Mouse (Mus musculus): ENCODE measurements at regions not wholly inside any gene's neighbourhood (a gene's known extent, or its start where the extent isn't known, plus 50 kb on each side); places are given as distances from the start of the nearest gene placed in this dataset.

DNA sequence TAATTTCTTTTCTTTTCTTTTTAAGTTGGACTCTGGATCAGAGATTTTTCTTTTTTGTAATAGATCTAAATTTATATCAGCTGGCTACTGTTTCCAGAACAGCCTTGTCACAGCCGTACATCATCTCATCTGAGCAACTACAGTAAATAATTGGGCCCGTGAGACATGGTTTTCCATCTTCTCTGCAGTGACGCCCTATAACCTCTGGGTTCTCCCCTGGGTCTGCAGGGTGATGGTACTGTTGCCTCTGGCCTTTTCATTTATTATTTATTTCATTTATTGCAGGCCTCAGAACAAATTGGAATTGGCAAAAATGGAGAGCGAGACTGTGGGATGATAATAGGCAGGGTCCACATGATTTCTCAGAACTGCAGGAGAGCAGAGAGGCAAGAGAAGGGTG, 406.3 kb upstream of the Fam92a start:
- no peak for ATAC-seq (replicated peaks; ENCODE audit: insufficient number of reproducible peaks, low FRiP score, low TSS enrichment)
- Histone ChIP-seq H3K9me3 (replicated peaks; ENCODE audit: control insufficient read depth, low read length) (no peaks in the 10 kb centered on the region), H3K27me3 (ENCODE audit: control insufficient read depth, insufficient read depth, low read length) (no peaks in the 10 kb centered on the region), H3K9ac (ENCODE audit: low read depth, low read length) (no peak overlapping the region), H3K4me3 (ENCODE audit: low read depth, low read length) (no peak overlapping the region), H3K4me1 (ENCODE audit: control insufficient read depth, insufficient read depth, low read length) (no peaks in the 10 kb centered on the region), H3K36me3 (ENCODE audit: control insufficient read depth, insufficient read depth, low read length) (no peaks in the 10 kb centered on the region), H3K4me2 (no peak overlapping the region), H3K27ac (ENCODE audit: low read depth, low read length) (no peak overlapping the region)
- WGBS (ENCODE audit: insufficient replicate concordance) = 80% methylated on average over 4 of the region's 4 CpGs

DNA sequence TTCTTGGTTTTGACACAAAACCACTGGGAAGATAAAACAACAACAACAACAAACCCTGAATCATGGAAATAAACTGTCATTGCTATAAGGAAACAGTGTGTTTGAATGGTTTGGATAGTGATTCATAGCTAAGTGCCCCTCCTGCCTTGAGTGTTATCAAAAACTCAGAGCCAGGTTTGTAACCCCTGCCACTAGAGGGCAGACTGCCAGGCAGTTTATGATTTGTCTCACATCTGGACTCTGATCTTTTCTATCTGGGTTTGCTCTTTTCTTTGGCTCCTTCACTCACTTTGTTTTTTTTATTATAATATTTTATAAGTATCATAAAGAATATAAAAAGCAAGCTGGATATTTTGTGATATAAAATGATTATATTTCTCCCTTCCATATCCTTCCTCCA, 400.1 kb upstream of the Fam92a start:
- ATAC-seq (replicated peaks; ENCODE audit: insufficient number of reproducible peaks, low FRiP score, low TSS enrichment) = no peak
- Histone ChIP-seq H3K4me3 (ENCODE audit: low read depth, low read length) (no peak overlapping the region), H3K4me1 (ENCODE audit: control insufficient read depth, insufficient read depth, low read length) (no peaks in the 10 kb centered on the region), H3K9me3 (replicated peaks; ENCODE audit: control insufficient read depth, low read length) (no peaks in the 10 kb centered on the region), H3K9ac (ENCODE audit: low read depth, low read length) (no peak overlapping the region), H3K27ac (ENCODE audit: low read depth, low read length) (no peak overlapping the region), H3K36me3 (ENCODE audit: control insufficient read depth, insufficient read depth, low read length) (no peaks in the 10 kb centered on the region), H3K27me3 (ENCODE audit: control insufficient read depth, insufficient read depth, low read length) (no peaks in the 10 kb centered on the region), H3K4me2 (no peak overlapping the region)

DNA sequence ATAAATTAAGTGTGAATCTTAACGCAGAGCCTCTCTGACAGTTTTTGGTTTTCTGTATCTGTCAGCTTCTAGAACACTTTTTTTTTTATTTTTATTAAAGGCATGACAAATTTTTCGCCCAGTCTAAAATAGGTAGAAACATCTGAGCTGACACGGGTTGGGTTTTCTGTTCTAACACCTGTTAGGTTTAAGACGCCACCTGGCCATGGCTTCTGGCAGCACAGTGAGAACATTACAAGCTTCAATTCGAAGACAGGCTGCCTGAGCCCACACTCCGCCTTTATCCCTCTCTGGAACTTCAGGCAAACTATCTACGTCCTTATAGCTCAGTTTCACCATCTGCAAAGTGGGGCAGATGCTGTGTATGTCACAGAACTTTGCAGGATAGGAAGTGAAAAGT, 398.9 kb upstream of the Fam92a start:
- Histone ChIP-seq H3K36me3 (ENCODE audit: control insufficient read depth, insufficient read depth, low read length) (no peaks in the 10 kb centered on the region), H3K27me3 (ENCODE audit: control insufficient read depth, insufficient read depth, low read length) (no peaks in the 10 kb centered on the region), H3K9me3 (replicated peaks; ENCODE audit: control insufficient read depth, low read length) (no peaks in the 10 kb centered on the region), H3K4me3 (ENCODE audit: low read depth, low read length) (no peak overlapping the region), H3K9ac (ENCODE audit: low read depth, low read length) (no peak overlapping the region), H3K27ac (ENCODE audit: low read depth, low read length) (no peak overlapping the region), H3K4me2 (no peak overlapping the region), H3K4me1 (ENCODE audit: control insufficient read depth, insufficient read depth, low read length) (no peaks in the 10 kb centered on the region)
- 72% methylated on average over 7 of the region's 7 CpGs for WGBS (ENCODE audit: insufficient replicate concordance)
- no peak for ATAC-seq (replicated peaks; ENCODE audit: insufficient number of reproducible peaks, low FRiP score, low TSS enrichment)

DNA sequence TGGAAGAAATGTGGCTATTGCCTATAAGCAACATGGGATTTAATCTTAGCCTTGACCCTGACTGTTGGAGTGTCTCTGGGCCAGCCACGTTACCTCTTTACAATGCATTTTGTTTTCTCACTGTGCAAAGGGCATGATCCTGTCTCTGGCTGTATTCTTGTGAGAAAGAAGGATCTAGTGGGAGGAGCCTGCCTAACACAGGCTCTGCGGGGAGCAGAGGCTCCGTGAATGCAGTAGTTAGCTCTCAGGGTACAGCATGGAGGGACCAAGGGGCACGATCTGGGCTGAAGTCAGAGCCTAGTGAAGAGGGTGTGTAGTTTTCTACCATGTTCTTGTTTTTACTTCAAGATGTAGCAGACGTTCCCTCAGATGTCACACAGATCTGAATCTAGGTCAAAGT, 395.8 kb upstream of the Fam92a start:
- H3K9ac ChIP-seq (ENCODE audit: low read depth, low read length) = no peak overlapping the region

DNA sequence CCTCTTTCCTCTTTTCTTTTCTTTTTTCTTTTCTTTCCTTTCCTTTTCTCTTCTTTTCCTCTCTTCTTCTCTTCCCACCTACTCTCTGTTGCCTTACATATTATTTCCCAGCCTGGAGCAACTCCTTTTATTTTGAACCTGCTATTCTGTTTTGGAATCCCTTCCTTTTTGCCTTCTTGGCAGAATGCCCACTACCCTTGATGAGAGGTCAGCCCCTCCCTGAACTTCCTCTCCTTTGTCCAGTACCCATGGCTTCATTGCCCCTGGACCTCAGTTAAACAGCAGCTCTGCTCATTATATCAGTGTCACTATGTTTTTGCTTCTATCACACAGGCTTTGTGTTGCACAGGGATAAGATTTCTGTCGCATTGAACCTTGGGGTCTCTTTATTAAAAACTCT, 391.2 kb upstream of the Fam92a start:
- no peak overlapping the region for H3K9ac ChIP-seq (ENCODE audit: low read depth, low read length)
- WGBS (ENCODE audit: insufficient replicate concordance) = 47% methylated on average over 1 of the region's 1 CpGs
- H3K4me3 ChIP-seq (ENCODE audit: low read depth, low read length) = no peak overlapping the region
- H3K27me3 ChIP-seq (ENCODE audit: control insufficient read depth, insufficient read depth, low read length) = no peaks in the 10 kb centered on the region
- no peaks in the 10 kb centered on the region for H3K36me3 ChIP-seq (ENCODE audit: control insufficient read depth, insufficient read depth, low read length)
- ATAC-seq (replicated peaks; ENCODE audit: insufficient number of reproducible peaks, low FRiP score, low TSS enrichment) = no peak
- no peaks in the 10 kb centered on the region for H3K9me3 ChIP-seq (replicated peaks; ENCODE audit: control insufficient read depth, low read length)
- H3K4me2 ChIP-seq = no peak overlapping the region
- H3K4me1 ChIP-seq (ENCODE audit: control insufficient read depth, insufficient read depth, low read length) = no peaks in the 10 kb centered on the region
- no peak overlapping the region for H3K27ac ChIP-seq (ENCODE audit: low read depth, low read length)

More for the DNA sequence above, 395.8 kb upstream of the Fam92a start:
- no peaks in the 10 kb centered on the region for H3K36me3 ChIP-seq (ENCODE audit: control insufficient read depth, insufficient read depth, low read length)
- no peaks in the 10 kb centered on the region for H3K4me1 ChIP-seq (ENCODE audit: control insufficient read depth, insufficient read depth, low read length)
- H3K4me3 ChIP-seq (ENCODE audit: low read depth, low read length) = no peak overlapping the region
- no peak overlapping the region for H3K27ac ChIP-seq (ENCODE audit: low read depth, low read length)
- H3K27me3 ChIP-seq (ENCODE audit: control insufficient read depth, insufficient read depth, low read length) = no peaks in the 10 kb centered on the region
- WGBS (ENCODE audit: insufficient replicate concordance) = 37% methylated on average over 5 of the region's 5 CpGs
- no peaks in the 10 kb centered on the region for H3K9me3 ChIP-seq (replicated peaks; ENCODE audit: control insufficient read depth, low read length)
- H3K4me2 ChIP-seq = no peak overlapping the region
- no peak for ATAC-seq (replicated peaks; ENCODE audit: insufficient number of reproducible peaks, low FRiP score, low TSS enrichment)

DNA sequence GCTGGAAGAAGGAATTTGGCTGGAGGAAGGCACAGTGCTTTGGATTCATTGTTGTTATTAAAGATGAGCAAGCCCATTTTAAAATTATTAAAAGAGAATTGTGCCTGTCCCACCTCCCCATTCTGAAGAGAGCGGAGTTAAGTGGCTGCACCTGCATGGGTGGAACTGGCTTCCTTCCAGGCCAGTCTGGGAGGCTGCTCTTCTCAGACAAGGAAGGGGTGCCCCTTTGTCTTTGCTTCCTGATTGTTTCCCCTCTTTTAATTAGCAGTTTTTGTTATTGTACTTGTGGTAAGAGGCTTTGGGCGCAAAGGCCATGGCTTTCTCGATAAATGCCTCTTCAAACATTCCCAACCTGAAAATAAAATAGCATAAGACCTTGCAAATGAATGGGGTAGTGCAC, 388.7 kb upstream of the Fam92a start:
- no peak overlapping the region for H3K9ac ChIP-seq (ENCODE audit: low read depth, low read length)
- ATAC-seq (replicated peaks; ENCODE audit: insufficient number of reproducible peaks, low FRiP score, low TSS enrichment) = no peak
- WGBS (ENCODE audit: insufficient replicate concordance) = 61% methylated on average over 3 of the region's 3 CpGs

DNA sequence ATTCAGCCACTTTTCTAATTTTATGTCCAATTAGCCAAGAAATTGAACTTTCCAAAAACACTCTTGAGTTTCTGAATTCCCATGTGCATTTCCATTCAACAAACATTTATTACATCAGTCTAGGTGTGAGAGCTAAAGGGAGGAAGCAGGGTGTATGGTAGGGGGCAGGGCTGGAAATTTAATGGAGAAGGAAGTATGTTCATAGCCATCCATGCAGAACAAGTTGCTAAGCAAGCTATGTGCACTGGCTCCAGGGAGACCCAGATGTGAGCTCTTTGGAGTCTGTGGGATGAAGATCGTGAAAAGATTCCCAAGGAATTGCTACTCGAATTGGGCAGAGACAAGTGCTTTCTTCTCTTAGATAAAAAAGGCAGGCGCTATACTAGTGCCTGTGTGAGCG, 388.2 kb upstream of the Fam92a start:
- no peaks in the 10 kb centered on the region for H3K36me3 ChIP-seq (ENCODE audit: control insufficient read depth, insufficient read depth, low read length)
- no peak overlapping the region for H3K9ac ChIP-seq (ENCODE audit: low read depth, low read length)
- H3K4me3 ChIP-seq (ENCODE audit: low read depth, low read length) = no peak overlapping the region
- WGBS (ENCODE audit: insufficient replicate concordance) = 74% methylated on average over 4 of the region's 4 CpGs
- no peak for ATAC-seq (replicated peaks; ENCODE audit: insufficient number of reproducible peaks, low FRiP score, low TSS enrichment)
- H3K9me3 ChIP-seq (replicated peaks; ENCODE audit: control insufficient read depth, low read length) = no peaks in the 10 kb centered on the region
- no peaks in the 10 kb centered on the region for H3K27me3 ChIP-seq (ENCODE audit: control insufficient read depth, insufficient read depth, low read length)
- H3K27ac ChIP-seq (ENCODE audit: low read depth, low read length) = no peak overlapping the region
- H3K4me2 ChIP-seq = no peak overlapping the region
- no peaks in the 10 kb centered on the region for H3K4me1 ChIP-seq (ENCODE audit: control insufficient read depth, insufficient read depth, low read length)

More for the DNA sequence above, 388.7 kb upstream of the Fam92a start:
- Histone ChIP-seq H3K4me2 (no peak overlapping the region), H3K27me3 (ENCODE audit: control insufficient read depth, insufficient read depth, low read length) (no peaks in the 10 kb centered on the region), H3K4me3 (ENCODE audit: low read depth, low read length) (no peak overlapping the region), H3K27ac (ENCODE audit: low read depth, low read length) (no peak overlapping the region), H3K4me1 (ENCODE audit: control insufficient read depth, insufficient read depth, low read length) (no peaks in the 10 kb centered on the region), H3K9me3 (replicated peaks; ENCODE audit: control insufficient read depth, low read length) (no peaks in the 10 kb centered on the region), H3K36me3 (ENCODE audit: control insufficient read depth, insufficient read depth, low read length) (no peaks in the 10 kb centered on the region)

DNA sequence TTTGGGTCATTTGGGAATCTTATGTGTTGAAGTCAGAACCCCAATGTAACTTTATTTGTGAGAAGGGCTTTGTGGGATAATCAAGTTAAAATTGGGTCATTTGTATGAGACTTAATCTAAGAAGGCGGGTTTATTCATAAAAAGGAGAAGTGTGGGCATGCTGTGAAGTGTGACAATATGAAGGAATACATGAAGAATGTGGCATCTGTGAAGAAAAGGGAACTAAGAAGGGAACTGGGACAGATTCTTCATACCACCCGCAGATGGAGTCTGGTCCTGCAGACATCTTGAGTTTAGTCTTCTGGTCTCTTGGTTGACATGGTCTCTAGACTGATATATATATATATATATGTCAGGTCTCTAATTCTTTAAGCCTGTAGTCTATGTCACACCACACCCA, 385.3 kb upstream of the Fam92a start:
- 70% methylated on average over 2 of the region's 2 CpGs for WGBS (ENCODE audit: insufficient replicate concordance)
- Histone ChIP-seq H3K27me3 (ENCODE audit: control insufficient read depth, insufficient read depth, low read length) (no peaks in the 10 kb centered on the region), H3K4me1 (ENCODE audit: control insufficient read depth, insufficient read depth, low read length) (no peaks in the 10 kb centered on the region), H3K27ac (ENCODE audit: low read depth, low read length) (no peak overlapping the region), H3K4me3 (ENCODE audit: low read depth, low read length) (no peak overlapping the region), H3K4me2 (no peak overlapping the region), H3K36me3 (ENCODE audit: control insufficient read depth, insufficient read depth, low read length) (no peaks in the 10 kb centered on the region), H3K9ac (ENCODE audit: low read depth, low read length) (no peak overlapping the region), H3K9me3 (replicated peaks; ENCODE audit: control insufficient read depth, low read length) (no peaks in the 10 kb centered on the region)
- no peak for ATAC-seq (replicated peaks; ENCODE audit: insufficient number of reproducible peaks, low FRiP score, low TSS enrichment)

DNA sequence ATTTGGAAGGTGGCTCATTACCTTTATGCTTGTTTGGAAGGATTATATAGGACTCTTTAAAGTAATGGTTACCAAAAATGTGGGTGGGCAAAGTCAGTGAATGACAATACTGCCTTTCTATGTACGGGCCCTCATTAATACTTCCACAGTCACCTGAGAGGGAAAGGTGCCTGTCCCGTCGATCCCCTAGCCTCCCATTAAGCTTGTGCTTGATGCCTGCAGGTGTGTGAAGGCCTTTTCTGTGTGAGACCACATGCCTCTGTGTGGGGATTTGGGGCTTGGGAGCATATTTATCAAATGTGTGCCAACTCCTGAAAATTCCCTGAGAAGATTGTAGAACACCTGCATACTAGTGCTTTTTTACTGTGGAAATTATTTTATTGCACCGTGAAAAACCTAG, 377.4 kb upstream of the Fam92a start:
- no peak for ATAC-seq (replicated peaks; ENCODE audit: insufficient number of reproducible peaks, low FRiP score, low TSS enrichment)
- H3K27me3 ChIP-seq (ENCODE audit: control insufficient read depth, insufficient read depth, low read length) = no peaks in the 10 kb centered on the region

More for the DNA sequence above, 377.4 kb upstream of the Fam92a start:
- Histone ChIP-seq H3K4me3 (ENCODE audit: low read depth, low read length) (no peak overlapping the region), H3K9ac (ENCODE audit: low read depth, low read length) (no peak overlapping the region), H3K4me1 (ENCODE audit: control insufficient read depth, insufficient read depth, low read length) (no peaks in the 10 kb centered on the region), H3K27ac (ENCODE audit: low read depth, low read length) (no peak overlapping the region), H3K4me2 (no peak overlapping the region), H3K9me3 (replicated peaks; ENCODE audit: control insufficient read depth, low read length) (no peaks in the 10 kb centered on the region), H3K36me3 (ENCODE audit: control insufficient read depth, insufficient read depth, low read length) (no peaks in the 10 kb centered on the region)
- WGBS (ENCODE audit: insufficient replicate concordance) = 86% methylated on average over 4 of the region's 4 CpGs
